Mouse (Mus musculus) embryonic fibroblast, embryonic 13.5 days (primary cell): ENCODE measurements around the gene Nhlrc3. TPM values are rescaled to one million over a fixed set of nuclear protein-coding genes. Genes with fewer than 3 reads are reported as not detected.
A peak's percentile ranks its signal among the peaks of the same experiment; 100 is the strongest.

ENCODE experiments used
- H3K27ac ChIP-seq: 2 replicates; pipeline ENCODE4 v1.5.1; 2012; ENCODE audit warnings: low read length, control low read depth, inconsistent platforms; ENCODE audit not compliant: insufficient read depth
- H3K4me1 ChIP-seq: 2 replicates; pipeline ENCODE4 v1.6.1; 2011; ENCODE audit warnings: low read length; ENCODE audit not compliant: control insufficient read depth, insufficient read depth
- H3K4me3 ChIP-seq: 2 replicates; pipeline ENCODE4 v1.5.1; 2011; ENCODE audit warnings: mild to moderate bottlenecking, control low read depth, low read length; ENCODE audit not compliant: insufficient read depth
- CTCF ChIP-seq: IDR thresholded peaks from 2 replicates; pipeline ENCODE4 v1.5.1; 2011; ENCODE audit warnings: mild to moderate bottlenecking, control low read depth, low read length, moderate library complexity, borderline replicate concordance; ENCODE audit not compliant: insufficient read depth
- POLR2A ChIP-seq: IDR thresholded peaks from 2 replicates; pipeline ENCODE4 v1.6.1; 2011; ENCODE audit warnings: low read depth, mild to moderate bottlenecking, control low read depth, low read length, moderate library complexity
- polyA plus RNA-seq: library from polyadenylated mRNA; stranded (reverse); fragments of >200 nt; gene quantifications from 2 replicates; pipeline ENCODE4 v1.2.4, GENCODE M21; 2011; ENCODE audit warnings: low read depth; ENCODE audit not compliant: missing spikeins, insufficient read length

Gene Nhlrc3
- polyA plus RNA-seq, 1 experiment, result 17.0 TPM

GRCm38 (mm10) chr3:53474179-53474578, 11.0 kb upstream of the Nhlrc3 start:
- H3K4me1 ChIP-seq, result no peaks in the 10 kb centered on the region
- TF ChIP-seq POLR2A (no peak), CTCF (no peak)
- H3K4me3 ChIP-seq, result no peak overlapping the region
- no peak overlapping the region for H3K27ac ChIP-seq

- no peaks in the 10 kb centered on the region for H3K4me1 ChIP-seq
- no peak overlapping the region for H3K27ac ChIP-seq
- TF ChIP-seq CTCF, result no peak
- no peak for TF ChIP-seq POLR2A
- H3K4me3 ChIP-seq, result no peak overlapping the region
Observed at GRCm38 (mm10) chr3:53472061-53472460, 8.9 kb upstream of the Nhlrc3 start.

GRCm38 (mm10) chr3:53469650-53470049, 6.5 kb upstream of the Nhlrc3 start:
- Histone ChIP-seq H3K4me1 (peaks cover 2% of the 10 kb centered on the region; the same call in 1 of the 2 replicates), H3K27ac (no peak overlapping the region)
- TF ChIP-seq CTCF (no peak), POLR2A (no peak)

GRCm38 (mm10) chr3:53467356-53467755, 4.2 kb upstream of the Nhlrc3 start:
- no peak for TF ChIP-seq CTCF
- TF ChIP-seq POLR2A, result no peak
- Histone ChIP-seq H3K4me3 (no peak overlapping the region), H3K4me1 (peaks cover 2% of the 10 kb centered on the region; the same call in 1 of the 2 replicates), H3K27ac (no peak overlapping the region)

More at GRCm38 (mm10) chr3:53469650-53470049, 6.5 kb upstream of the Nhlrc3 start:
- H3K4me3 ChIP-seq, result no peak overlapping the region

GRCm38 (mm10) chr3:53466481-53466880, 3.3 kb upstream of the Nhlrc3 start:
- Histone ChIP-seq H3K4me1 (peaks cover 2% of the 10 kb centered on the region; the same call in 1 of the 2 replicates), H3K27ac (no peak overlapping the region), H3K4me3 (no peak overlapping the region)
- no peak for TF ChIP-seq POLR2A
- no peak for TF ChIP-seq CTCF

GRCm38 (mm10) chr3:53465330-53465729, 2.2 kb upstream of the Nhlrc3 start:
- TF ChIP-seq CTCF, result no peak
- TF ChIP-seq POLR2A, result no peak
- H3K4me1 ChIP-seq, result peaks cover 2% of the 10 kb centered on the region; the same call in 1 of the 2 replicates
- peak overlapping the region; percentile 43 for H3K4me3 ChIP-seq

GRCm38 (mm10) chr3:53464146-53464698, 1.1 kb upstream of the Nhlrc3 start:
- TF ChIP-seq POLR2A, result no peak
- TF ChIP-seq CTCF, result no peak
- Histone ChIP-seq H3K4me1 (peaks cover 2% of the 10 kb centered on the region; the same call in 1 of the 2 replicates), H3K27ac (no peak overlapping the region; the same call in 1 of the 2 replicates), H3K4me3 (peak overlapping the region; percentile 95)

More at GRCm38 (mm10) chr3:53465330-53465729, 2.2 kb upstream of the Nhlrc3 start:
- H3K27ac ChIP-seq, result no peak overlapping the region

GRCm38 (mm10) chr3:53463765-53464114, 608 bp upstream of the Nhlrc3 start:
- peak overlapping the region; percentile 95 for H3K4me3 ChIP-seq
- peaks cover 2% of the 10 kb centered on the region; the same call in 1 of the 2 replicates for H3K4me1 ChIP-seq
- no peak overlapping the region for H3K27ac ChIP-seq
- TF ChIP-seq CTCF, result no peak
- TF ChIP-seq POLR2A, result peak; percentile 28; the same call in 1 of the 2 replicates

- TF ChIP-seq CTCF (no peak), POLR2A (no peak)
- Histone ChIP-seq H3K4me3 (peak overlapping the region; percentile 95), H3K27ac (peak overlapping the region; percentile 12; the same call in 1 of the 2 replicates), H3K4me1 (peaks cover 2% of the 10 kb centered on the region; the same call in 1 of the 2 replicates)
Observed at GRCm38 (mm10) chr3:53462701-53463045, 459 bp downstream of the Nhlrc3 start.

GRCm38 (mm10) chr3:53460106-53460505, 3.0 kb downstream of the Nhlrc3 start:
- H3K27ac ChIP-seq, result no peak overlapping the region
- H3K4me1 ChIP-seq, result no peaks in the 10 kb centered on the region
- no peak for TF ChIP-seq POLR2A
- no peak for TF ChIP-seq CTCF
- H3K4me3 ChIP-seq, result no peak overlapping the region

GRCm38 (mm10) chr3:53457750-53458149, 5.4 kb downstream of the Nhlrc3 start:
- TF ChIP-seq POLR2A (no peak), CTCF (no peak)
- Histone ChIP-seq H3K4me3 (no peak overlapping the region), H3K4me1 (no peaks in the 10 kb centered on the region), H3K27ac (no peak overlapping the region)
